Mouse (Mus musculus): ENCODE measurements around the gene Slc25a43. TPM values are rescaled to one million over a fixed set of nuclear protein-coding genes. Genes with fewer than 3 reads are reported as not detected.
"Not testable (repeated sequence)": the region's sequence is repeated elsewhere in the genome, so short reads cannot be mapped to it uniquely, and the experiment has no call there.

Gene Slc25a43
- polyA plus RNA-seq, 1 experiment from 2014 or later: 1.0 TPM

DNA sequence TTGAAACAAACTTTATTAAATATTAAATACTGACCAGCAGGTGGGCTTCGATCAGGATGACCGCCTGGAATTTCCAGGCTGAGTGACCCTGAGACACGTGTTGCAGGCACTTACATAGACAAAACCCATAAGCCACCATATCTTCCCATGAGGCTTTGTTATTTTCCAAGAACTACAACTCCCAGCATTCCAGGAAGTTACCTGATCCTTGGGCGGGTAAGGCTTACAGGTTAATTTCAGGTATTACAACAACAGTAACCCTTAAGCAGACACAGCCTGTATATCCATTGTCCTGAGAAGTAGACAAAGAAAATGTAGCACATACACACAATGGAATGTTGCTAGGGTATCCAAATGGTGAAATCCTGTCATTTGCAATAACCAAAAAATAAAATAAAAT is 45.9 kb downstream of the Slc25a43 start:
- H3K27me3 ChIP-seq: no peaks in the 10 kb centered on the region
- no peak overlapping the region for H3K4me2 ChIP-seq
- ATAC-seq (ENCODE audit: insufficient read depth): no peak
- 65% methylated on average over 4 of the region's 4 CpGs for WGBS (ENCODE audit: insufficient replicate concordance)
- H3K4me3 ChIP-seq (replicated peaks): no peak overlapping the region
- H3K9ac ChIP-seq: no peak overlapping the region
- H3K27ac ChIP-seq (replicated peaks): no peak overlapping the region
- H3K36me3 ChIP-seq (replicated peaks): no peaks in the 10 kb centered on the region
- no peaks in the 10 kb centered on the region for H3K4me1 ChIP-seq (replicated peaks)
- no peaks in the 10 kb centered on the region for H3K9me3 ChIP-seq (replicated peaks)

DNA sequence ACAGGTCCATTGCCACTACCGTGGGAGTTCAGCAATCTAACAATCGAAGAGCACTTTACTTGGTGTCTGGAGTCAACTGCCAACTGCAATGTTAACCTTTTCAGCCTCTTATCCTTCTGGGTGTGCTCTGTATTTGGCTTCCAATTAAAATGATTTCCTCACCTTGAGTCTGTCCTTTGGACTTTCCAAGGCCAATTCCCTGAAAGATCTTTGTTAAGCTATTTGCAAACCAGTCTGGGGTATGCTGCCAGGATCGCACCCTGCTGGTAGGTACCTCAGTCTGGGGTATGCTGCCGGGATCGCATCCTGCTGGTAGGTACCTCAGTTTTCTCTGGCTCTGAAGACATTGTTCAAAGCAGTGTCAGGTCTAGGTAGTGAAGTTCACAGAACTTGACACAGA is 51.1 kb downstream of the Slc25a43 start:
- H3K36me3 ChIP-seq (replicated peaks): peaks cover 10% of the 10 kb centered on the region
- H3K27ac ChIP-seq (replicated peaks): no peak overlapping the region

DNA sequence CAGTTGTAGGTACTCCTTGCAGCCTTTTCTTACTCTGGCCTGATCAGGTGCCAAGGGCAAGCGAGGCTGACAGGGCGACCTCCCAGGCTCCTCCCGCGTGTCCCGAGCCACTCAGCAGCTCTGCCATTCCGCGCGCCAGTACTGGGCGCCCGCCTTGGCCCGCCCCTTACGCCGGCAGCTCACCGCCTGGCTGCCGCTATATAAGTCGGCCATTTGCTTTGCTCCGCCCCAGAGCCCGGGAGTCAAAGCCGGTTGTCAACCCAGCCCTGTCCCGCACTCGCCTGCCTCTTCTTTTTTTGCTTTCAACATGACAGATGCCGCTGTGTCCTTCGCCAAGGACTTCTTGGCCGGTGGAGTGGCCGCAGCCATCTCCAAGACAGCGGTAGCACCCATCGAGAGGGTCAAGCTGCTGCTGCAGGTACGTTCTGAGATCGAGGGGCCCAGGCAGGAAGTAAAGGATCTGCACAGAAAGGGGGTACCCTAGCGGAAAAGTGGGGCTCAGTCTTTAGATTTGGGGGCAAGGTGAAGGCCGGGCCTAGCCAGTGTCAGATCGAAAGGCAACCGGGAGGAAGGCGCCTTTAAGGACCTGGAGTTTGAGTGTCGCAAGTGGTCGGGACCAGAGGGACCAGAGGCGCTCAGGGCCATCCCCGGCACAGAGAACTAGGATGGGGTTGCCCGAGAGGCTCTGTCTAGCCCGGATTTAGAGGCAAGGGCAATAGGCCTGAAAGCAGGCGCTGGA is 52.1 kb downstream of the Slc25a43 start, which contains the start of gene Slc25a5:
Gene Slc25a5, plus strand, starts transcription at position 228 of the 739 bp plus-strand sequence.
- WGBS (ENCODE audit: insufficient replicate concordance): 17% methylated on average over 41 of the region's 41 CpGs
- peak; percentile 96 for ATAC-seq (ENCODE audit: insufficient read depth)

More for the DNA sequence above, 51.1 kb downstream of the Slc25a43 start:
- no peaks in the 10 kb centered on the region for H3K9me3 ChIP-seq (replicated peaks)
- H3K4me3 ChIP-seq (replicated peaks): no peak overlapping the region
- no peak overlapping the region for H3K9ac ChIP-seq
- no peak overlapping the region for H3K4me2 ChIP-seq
- 0 out of 2 replicates have a peak, but pooled peaks cover 9% of the 10 kb centered on the region for H3K4me1 ChIP-seq (replicated peaks)
- H3K27me3 ChIP-seq: no peaks in the 10 kb centered on the region
- no peak for ATAC-seq (ENCODE audit: insufficient read depth)
- WGBS (ENCODE audit: insufficient replicate concordance): 84% methylated on average over 5 of the region's 5 CpGs

DNA sequence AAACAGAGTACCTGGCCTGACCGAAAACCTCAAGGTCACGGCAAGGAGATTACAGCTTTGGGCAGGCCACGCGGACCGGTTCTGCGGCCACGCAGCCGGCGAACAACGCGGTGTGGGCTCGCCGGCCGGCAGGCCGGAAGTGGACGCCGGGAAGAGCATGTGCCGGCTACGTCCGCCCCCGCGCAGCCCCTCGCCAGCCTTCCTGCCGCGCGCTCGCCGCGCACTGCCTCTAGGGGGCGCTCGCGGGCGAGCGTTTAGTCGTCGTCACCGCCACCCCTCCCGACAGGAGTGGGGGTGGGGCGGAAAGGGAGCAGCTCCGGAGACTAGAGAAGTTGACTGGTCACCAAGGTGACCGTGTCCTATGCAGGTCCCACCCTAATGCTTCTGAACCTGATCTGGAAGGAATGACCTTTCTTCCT is 52.7 kb downstream of the Slc25a43 start:
- WGBS (ENCODE audit: insufficient replicate concordance): 25% methylated on average over 40 of the region's 41 CpGs
- Histone ChIP-seq H3K27me3 (no peaks in the 10 kb centered on the region), H3K4me1 (replicated peaks) (0 out of 2 replicates have a peak, but pooled peaks cover 9% of the 10 kb centered on the region), H3K4me3 (replicated peaks) (peak overlapping the region; percentile 73), H3K9ac (peak overlapping the region; percentile 78), H3K36me3 (replicated peaks) (peaks cover 10% of the 10 kb centered on the region), H3K27ac (replicated peaks) (peak overlapping the region; percentile 88), H3K4me2 (peak overlapping the region; percentile 72), H3K9me3 (replicated peaks) (no peaks in the 10 kb centered on the region)
- peak; percentile 57 for ATAC-seq (ENCODE audit: insufficient read depth)

More for the DNA sequence above, 52.1 kb downstream of the Slc25a43 start, which contains the start of gene Slc25a5:
- Histone ChIP-seq H3K4me1 (replicated peaks) (0 out of 2 replicates have a peak, but pooled peaks cover 9% of the 10 kb centered on the region), H3K27me3 (no peaks in the 10 kb centered on the region), H3K4me3 (replicated peaks) (peak within 1 kb of the TSS; percentile 73), H3K9me3 (replicated peaks) (no peaks in the 10 kb centered on the region), H3K9ac (peak within 1 kb of the TSS; percentile 78), H3K4me2 (peak within 1 kb of the TSS; percentile 72), H3K27ac (replicated peaks) (peak within 1 kb of the TSS; percentile 88), H3K36me3 (replicated peaks) (peaks cover 10% of the 10 kb centered on the region)

DNA sequence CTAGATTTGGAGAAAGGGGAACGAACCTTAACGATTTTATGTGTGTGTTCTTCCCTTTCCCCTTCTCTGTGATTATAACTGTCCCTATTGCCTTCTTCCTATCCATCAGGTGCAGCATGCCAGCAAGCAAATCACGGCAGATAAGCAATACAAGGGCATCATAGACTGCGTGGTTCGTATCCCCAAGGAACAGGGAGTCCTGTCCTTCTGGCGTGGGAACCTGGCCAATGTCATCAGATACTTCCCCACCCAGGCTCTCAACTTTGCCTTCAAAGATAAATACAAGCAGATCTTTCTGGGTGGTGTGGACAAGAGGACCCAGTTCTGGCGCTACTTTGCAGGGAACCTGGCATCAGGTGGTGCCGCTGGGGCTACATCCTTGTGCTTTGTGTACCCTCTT is 53.3 kb downstream of the Slc25a43 start:
- Histone ChIP-seq H3K27ac (replicated peaks) (peak overlapping the region; percentile 88), H3K4me3 (replicated peaks) (peak overlapping the region; percentile 73), H3K36me3 (replicated peaks) (peaks cover 10% of the 10 kb centered on the region), H3K4me2 (peak overlapping the region; percentile 72), H3K9ac (peak overlapping the region; percentile 35; the same call in 1 of the 2 replicates)
- H3K4me1 ChIP-seq (replicated peaks); H3K9me3 ChIP-seq (replicated peaks); ATAC-seq (ENCODE audit: insufficient read depth); H3K27me3 ChIP-seq: not testable (repeated sequence)
- WGBS (ENCODE audit: insufficient replicate concordance): 47% methylated on average over 8 of the region's 8 CpGs

DNA sequence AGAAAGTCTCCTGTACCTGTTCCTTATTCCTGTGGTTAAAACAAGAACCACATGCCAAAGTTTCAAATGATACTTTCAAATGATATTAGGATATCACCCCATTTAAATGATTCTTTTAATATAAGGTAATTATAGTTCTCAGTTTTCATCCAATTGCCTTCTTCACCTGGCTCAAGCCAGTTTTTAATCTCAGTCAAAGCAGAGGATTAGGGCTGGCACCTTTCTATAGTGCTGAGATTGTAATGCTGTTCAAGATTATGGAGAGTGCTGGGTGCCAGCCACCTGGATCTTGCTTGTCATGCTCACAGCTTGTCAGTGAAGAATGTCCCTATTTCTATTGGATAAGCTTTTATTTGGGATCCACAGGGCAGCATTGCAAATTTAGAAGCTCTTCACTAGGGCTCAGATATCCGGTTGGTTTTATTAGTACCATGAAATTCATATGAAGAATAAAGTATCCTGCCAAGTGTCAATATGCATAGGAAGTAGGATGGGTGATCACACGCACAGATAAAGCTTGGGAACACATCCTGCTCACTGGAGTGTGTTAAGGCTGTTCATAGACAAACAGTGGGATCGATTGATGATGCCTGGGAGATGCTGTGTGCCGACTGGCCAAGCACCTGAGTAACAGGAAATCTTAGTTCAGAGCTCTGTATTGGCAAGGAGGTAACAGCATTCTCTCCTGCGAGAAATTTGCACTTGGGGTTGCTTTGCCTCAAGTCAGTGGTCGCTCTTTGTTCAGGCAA is 55.8 kb downstream of the Slc25a43 start:
- H3K36me3 ChIP-seq (replicated peaks): peaks cover 10% of the 10 kb centered on the region
- H3K9me3 ChIP-seq (replicated peaks): no peaks in the 10 kb centered on the region
- no peaks in the 10 kb centered on the region for H3K27me3 ChIP-seq
- no peak overlapping the region for H3K27ac ChIP-seq (replicated peaks)
- H3K4me3 ChIP-seq (replicated peaks): no peak overlapping the region
- no peak overlapping the region for H3K9ac ChIP-seq
- no peak overlapping the region for H3K4me2 ChIP-seq
- H3K4me1 ChIP-seq (replicated peaks): 0 out of 2 replicates have a peak, but pooled peaks cover 9% of the 10 kb centered on the region
- ATAC-seq (ENCODE audit: insufficient read depth): no peak
- WGBS (ENCODE audit: insufficient replicate concordance): 43% methylated on average over 6 of the region's 6 CpGs

DNA sequence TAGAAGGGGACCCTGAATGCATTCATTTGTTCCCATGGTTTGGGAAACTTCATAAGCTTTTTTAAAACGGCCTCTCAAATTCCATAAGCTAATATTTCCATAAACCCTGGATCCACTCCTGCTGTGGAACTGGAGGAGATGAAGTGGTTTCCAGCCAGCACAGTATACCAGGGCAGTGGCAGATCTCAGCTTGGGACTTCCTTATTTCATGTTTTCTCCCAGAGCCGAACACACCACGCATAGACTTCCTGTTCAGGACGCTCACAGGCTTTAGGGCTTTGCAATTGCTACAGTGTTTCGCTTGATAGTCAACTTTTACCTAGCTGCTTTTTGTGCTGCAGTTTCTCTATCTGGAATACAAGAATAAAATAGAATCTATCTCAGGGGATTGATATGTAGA is 59.7 kb downstream of the Slc25a43 start:
- Histone ChIP-seq H3K36me3 (replicated peaks) (peaks cover 2% of the 10 kb centered on the region), H3K27ac (replicated peaks) (no peak overlapping the region), H3K4me3 (replicated peaks) (no peak overlapping the region), H3K9me3 (replicated peaks) (no peaks in the 10 kb centered on the region), H3K9ac (no peak overlapping the region), H3K27me3 (no peaks in the 10 kb centered on the region), H3K4me1 (replicated peaks) (peaks cover 12% of the 10 kb centered on the region), H3K4me2 (no peak overlapping the region)
- WGBS (ENCODE audit: insufficient replicate concordance): 29% methylated on average over 5 of the region's 5 CpGs
- ATAC-seq (ENCODE audit: insufficient read depth): no peak

DNA sequence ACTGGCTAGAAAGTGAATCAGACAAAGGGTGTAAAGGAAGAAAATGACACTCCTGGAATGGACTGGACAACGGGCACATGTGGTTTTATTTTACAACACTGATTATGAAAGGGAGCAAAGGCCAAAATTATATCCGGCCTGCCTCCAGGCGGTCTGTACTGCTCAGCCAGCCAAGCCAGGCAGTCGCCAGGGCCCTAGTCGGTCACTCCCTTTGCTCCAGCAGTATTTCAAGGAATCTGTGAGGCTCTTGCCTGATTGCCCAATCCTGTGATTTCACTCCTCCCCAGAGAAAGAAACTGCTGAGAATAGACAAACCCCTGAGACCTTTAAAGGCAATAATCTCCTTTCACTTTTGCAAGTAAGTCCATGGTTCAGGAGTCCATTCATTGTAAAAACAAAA is 60.7 kb downstream of the Slc25a43 start:
- Histone ChIP-seq H3K4me2 (no peak overlapping the region), H3K4me3 (replicated peaks) (no peak overlapping the region), H3K36me3 (replicated peaks) (no peaks in the 10 kb centered on the region), H3K27me3 (no peaks in the 10 kb centered on the region), H3K9me3 (replicated peaks) (no peaks in the 10 kb centered on the region), H3K9ac (no peak overlapping the region), H3K4me1 (replicated peaks) (peaks cover 17% of the 10 kb centered on the region), H3K27ac (replicated peaks) (no peak overlapping the region)
- 57% methylated on average over 5 of the region's 5 CpGs for WGBS (ENCODE audit: insufficient replicate concordance)
- ATAC-seq (ENCODE audit: insufficient read depth): no peak

DNA sequence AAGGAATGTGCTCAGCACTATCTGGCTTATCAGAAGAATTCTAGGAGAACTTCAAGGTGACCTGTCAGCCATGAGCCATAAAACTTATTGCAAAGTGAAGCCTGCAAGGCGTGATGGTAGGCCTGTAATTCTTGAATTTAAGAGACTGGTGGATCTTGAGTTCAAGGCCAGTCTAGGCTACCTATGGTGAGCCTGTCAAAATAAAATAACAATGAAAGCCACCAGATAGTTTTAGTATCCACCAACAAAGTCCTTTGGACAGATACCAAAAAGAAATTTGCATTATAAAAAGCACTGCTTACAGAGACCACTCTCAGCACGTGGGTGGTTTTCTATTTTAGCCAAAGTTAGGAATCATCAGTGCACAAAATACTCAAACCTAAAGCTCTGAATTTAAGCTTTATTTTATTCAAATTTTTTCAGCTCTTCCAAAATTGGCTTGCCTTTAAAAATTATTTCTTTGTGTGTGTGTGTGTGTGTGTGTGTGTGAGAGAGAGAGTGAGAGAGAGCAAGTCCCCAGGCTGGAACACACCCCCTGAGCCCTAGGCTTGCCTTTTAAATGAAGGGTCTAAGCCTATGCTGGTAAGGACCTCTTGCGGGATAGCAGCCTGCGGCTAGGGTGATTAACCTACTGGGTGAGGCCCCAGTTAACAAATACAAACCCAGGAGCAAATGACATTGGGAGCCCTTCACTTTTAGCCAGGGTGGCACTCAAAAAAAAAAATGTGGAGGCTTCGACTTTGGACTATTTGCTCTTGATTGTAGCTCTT is 62.2 kb downstream of the Slc25a43 start:
- Histone ChIP-seq H3K9ac (no peak overlapping the region), H3K36me3 (replicated peaks) (no peaks in the 10 kb centered on the region), H3K9me3 (replicated peaks) (no peaks in the 10 kb centered on the region), H3K4me3 (replicated peaks) (no peak overlapping the region), H3K4me2 (no peak overlapping the region), H3K27me3 (no peaks in the 10 kb centered on the region), H3K4me1 (replicated peaks) (peaks cover 17% of the 10 kb centered on the region), H3K27ac (replicated peaks) (no peak overlapping the region)
- no peak for ATAC-seq (ENCODE audit: insufficient read depth)
- WGBS (ENCODE audit: insufficient replicate concordance): 64% methylated on average over 5 of the region's 5 CpGs

DNA sequence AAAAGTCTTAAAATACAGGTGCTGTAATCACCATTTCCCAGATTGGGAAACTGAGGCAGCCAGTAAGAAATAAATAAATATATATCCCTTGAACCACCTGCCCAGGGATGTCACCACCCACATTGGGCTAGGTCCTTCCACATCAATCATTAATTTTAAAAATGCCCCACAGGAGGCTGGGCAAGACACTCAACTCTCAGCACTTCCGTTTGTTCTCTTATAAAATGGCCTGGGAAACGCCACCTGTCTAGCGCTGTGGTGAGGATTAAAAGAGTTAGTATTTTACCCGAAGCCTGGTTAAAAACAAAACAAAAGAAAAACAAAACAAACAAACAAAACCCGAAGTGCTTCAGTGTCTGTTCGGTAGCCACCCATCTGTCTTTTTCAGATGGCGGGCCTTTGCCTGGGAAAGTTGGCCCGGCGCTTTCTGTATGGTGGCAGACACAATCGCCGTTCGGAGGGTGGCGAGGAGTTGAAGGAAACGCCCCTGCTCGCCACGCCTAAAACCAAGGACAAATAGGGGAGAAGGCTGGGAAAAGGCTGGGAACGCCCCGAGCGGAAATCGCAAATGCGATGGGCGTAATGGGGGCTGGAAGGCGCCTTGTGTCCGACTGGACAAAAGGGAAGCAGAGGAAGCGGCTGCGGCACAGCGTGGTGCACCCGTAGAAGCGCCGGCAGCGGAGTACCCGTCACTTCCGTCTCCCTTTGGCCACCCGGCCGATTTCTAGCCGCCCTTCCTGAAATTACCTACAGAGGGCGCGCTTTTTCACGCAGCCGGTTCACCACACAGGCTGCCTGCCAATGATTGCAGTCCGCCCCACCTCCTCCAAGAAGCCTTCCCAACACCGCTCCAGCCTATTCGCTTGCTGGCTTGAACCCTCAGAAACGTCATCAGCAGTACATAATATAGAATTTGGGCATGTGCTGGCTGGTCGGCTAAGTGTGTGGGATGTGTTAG is 64.2 kb downstream of the Slc25a43 start:
- Histone ChIP-seq H3K4me2 (peak overlapping the region; percentile 68), H3K36me3 (replicated peaks) (no peaks in the 10 kb centered on the region), H3K9me3 (replicated peaks) (no peaks in the 10 kb centered on the region), H3K4me1 (replicated peaks) (peaks cover 17% of the 10 kb centered on the region), H3K27ac (replicated peaks) (peak overlapping the region; percentile 89), H3K27me3 (no peaks in the 10 kb centered on the region), H3K4me3 (replicated peaks) (peak overlapping the region; percentile 65), H3K9ac (peak overlapping the region; percentile 52)
- peak; percentile 93 for ATAC-seq (ENCODE audit: insufficient read depth)
- 18% methylated on average over 45 of the region's 45 CpGs for WGBS (ENCODE audit: insufficient replicate concordance)

All from liver, embryonic 15.5 days (tissue).